Mouse (Mus musculus) CH12.LX (cell line): ENCODE data around the gene Mgat4c. TPM values are rescaled to one million over a fixed set of nuclear protein-coding genes. Genes with fewer than 3 reads are reported as not detected.

Source experiments
- DNase-seq: peaks from one replicate; pipeline ENCODE4 v3.0.0-alpha.2; 2013; ENCODE audit errors: extremely low read depth
- H3K27ac ChIP-seq: 2 replicates; pipeline ENCODE4 v1.5.1; 2012; ENCODE audit warnings: low read depth, mild to moderate bottlenecking, control low read depth, moderate library complexity; ENCODE audit not compliant: insufficient read depth
- H3K27me3 ChIP-seq: replicated peaks from 2 replicates; pipeline ENCODE3; 2012; ENCODE audit warnings: inconsistent platforms
- H3K36me3 ChIP-seq, 2 experiments: replicated peaks in 1 of 2; 2 replicates each; pipeline versions ENCODE3 to v1.6.1; 2012; ENCODE audit warnings: inconsistent platforms in 1 of 2, low read length in 1 of 2, mild to moderate bottlenecking in 1 of 2, mixed read lengths in 1 of 2, moderate library complexity in 1 of 2; ENCODE audit not compliant: control insufficient read depth in 1 of 2, insufficient read depth in 1 of 2
- H3K4me1 ChIP-seq, 2 experiments: 2 replicates each; pipeline ENCODE4 v1.6.1; 2012; ENCODE audit warnings: inconsistent platforms in 1 of 2, moderate library complexity in 1 of 2; ENCODE audit not compliant: insufficient read depth in 2 of 2, control insufficient read depth in 1 of 2
- H3K4me2 ChIP-seq: 2 replicates; pipeline ENCODE4 v1.6.1; 2012; ENCODE audit warnings: low read depth, mild to moderate bottlenecking, control low read depth; ENCODE audit not compliant: poor library complexity, insufficient read depth, severe bottlenecking
- H3K4me3 ChIP-seq, 3 experiments: fragments of 150-350 bp in 1 of 3; sonication (generic) in 1 of 3; replicated peaks in 1 of 3; 2 replicates each; pipeline versions ENCODE3 to v1.5.1; 2011 to 2012; ENCODE audit warnings: low read depth in 2 of 3, low read length in 2 of 3, mild to moderate bottlenecking in 2 of 3, moderate library complexity in 2 of 3, control low read depth in 1 of 3, improper control_type of control experiment in 1 of 3, inconsistent platforms in 1 of 3, mixed read lengths in 1 of 3; ENCODE audit not compliant: poor library complexity in 1 of 3
- H3K79me2 ChIP-seq: replicated peaks from 2 replicates; pipeline ENCODE4 v1.6.1; 2012; ENCODE audit warnings: mild to moderate bottlenecking, moderate library complexity; ENCODE audit not compliant: control insufficient read depth, poor library complexity, insufficient read depth, severe bottlenecking; ENCODE audit errors: extremely low read depth
- H3K9ac ChIP-seq: 2 replicates; pipeline ENCODE4 v1.6.1; 2012; ENCODE audit warnings: low read depth, mild to moderate bottlenecking, control low read depth, moderate library complexity; ENCODE audit not compliant: insufficient read depth
- H3K9me3 ChIP-seq: replicated peaks from 2 replicates; pipeline ENCODE3; 2012; ENCODE audit warnings: low read length, inconsistent platforms, mixed read lengths
- CHD1 ChIP-seq: IDR thresholded peaks from 2 replicates; pipeline ENCODE4 v1.6.1; 2012; ENCODE audit warnings: low read depth, low read length, improper control_type of control experiment, inconsistent platforms
- CHD2 ChIP-seq: IDR thresholded peaks from 2 replicates; pipeline ENCODE4 v1.6.1; 2011; ENCODE audit warnings: low read length, improper control_type of control experiment
- E2F4 ChIP-seq: IDR thresholded peaks from 2 replicates; pipeline ENCODE4 v1.6.1; 2011; ENCODE audit warnings: low read depth, low read length, improper control_type of control experiment; ENCODE audit not compliant: insufficient replicate concordance
- ELF1 ChIP-seq: IDR thresholded peaks from 2 replicates; pipeline ENCODE4 v1.6.1; 2014; ENCODE audit warnings: low read depth, mild to moderate bottlenecking, inconsistent platforms, low read length, improper control_type of control experiment
- EP300 ChIP-seq: IDR thresholded peaks from 2 replicates; pipeline ENCODE4 v1.6.1; 2011; ENCODE audit warnings: low read length, improper control_type of control experiment
- ETS1 ChIP-seq: conservative IDR thresholded peaks from 2 replicates; pipeline ENCODE4 v1.6.1; 2012; ENCODE audit warnings: low read depth, mild to moderate bottlenecking, inconsistent platforms, low read length, improper control_type of control experiment, moderate library complexity
- JUN ChIP-seq: IDR thresholded peaks from 2 replicates; pipeline ENCODE4 v1.6.1; 2011; ENCODE audit warnings: low read depth, mild to moderate bottlenecking, low read length, improper control_type of control experiment, moderate library complexity; ENCODE audit not compliant: insufficient read depth
- KAT2A ChIP-seq: IDR thresholded peaks from 2 replicates; pipeline ENCODE4 v1.6.1; 2012; ENCODE audit warnings: low read length, improper control_type of control experiment, inconsistent platforms; ENCODE audit not compliant: insufficient replicate concordance
- MAX ChIP-seq: IDR thresholded peaks from 2 replicates; pipeline ENCODE4 v1.6.1; 2011; ENCODE audit warnings: low read length, improper control_type of control experiment
- MEF2A ChIP-seq: IDR thresholded peaks from 2 replicates; pipeline ENCODE4 v1.6.1; 2014; ENCODE audit warnings: low read depth, mild to moderate bottlenecking, inconsistent platforms, low read length, improper control_type of control experiment, borderline replicate concordance
- MXI1 ChIP-seq: IDR thresholded peaks from 2 replicates; pipeline ENCODE4 v1.6.1; 2011; ENCODE audit warnings: mild to moderate bottlenecking, low read depth, low read length, improper control_type of control experiment
- NELFE ChIP-seq: IDR thresholded peaks from 2 replicates; pipeline ENCODE4 v1.6.1; 2011; ENCODE audit warnings: low read depth, low read length, improper control_type of control experiment
- NRF1 ChIP-seq: IDR thresholded peaks from 2 replicates; pipeline ENCODE4 v1.6.1; 2014; ENCODE audit warnings: low read depth, mild to moderate bottlenecking, inconsistent platforms, low read length, improper control_type of control experiment, moderate library complexity
- PAX5 ChIP-seq: IDR thresholded peaks from 2 replicates; pipeline ENCODE4 v1.6.1; 2012; ENCODE audit warnings: low read length, inconsistent platforms, mixed read lengths
- POLR2A ChIP-seq: IDR thresholded peaks from 2 replicates; pipeline ENCODE4 v1.6.1; 2011; ENCODE audit warnings: low read depth, mild to moderate bottlenecking, improper control_type of control experiment, low read length
- POLR2AphosphoS2 ChIP-seq: IDR thresholded peaks from 2 replicates; pipeline ENCODE4 v1.6.1; 2011; ENCODE audit warnings: low read depth, low read length, improper control_type of control experiment
- RCOR1 ChIP-seq: conservative IDR thresholded peaks from 2 replicates; pipeline ENCODE4 v1.6.1; 2012; ENCODE audit warnings: low read depth, mild to moderate bottlenecking, inconsistent platforms, low read length, improper control_type of control experiment
- SIN3A ChIP-seq: IDR thresholded peaks from 2 replicates; pipeline ENCODE4 v1.6.1; 2012; ENCODE audit warnings: low read length, improper control_type of control experiment, inconsistent platforms
- SMC3 ChIP-seq: IDR thresholded peaks from 2 replicates; pipeline ENCODE4 v1.6.1; 2011; ENCODE audit warnings: low read depth, low read length, improper control_type of control experiment
- TCF12 ChIP-seq: IDR thresholded peaks from 2 replicates; pipeline ENCODE4 v1.6.1; 2014; ENCODE audit warnings: low read depth, mild to moderate bottlenecking, inconsistent platforms, low read length, improper control_type of control experiment
- USF1 ChIP-seq: IDR thresholded peaks from 2 replicates; pipeline ENCODE4 v1.6.1; 2014; ENCODE audit warnings: low read depth, mild to moderate bottlenecking, inconsistent platforms, low read length, improper control_type of control experiment
- USF2 ChIP-seq: conservative IDR thresholded peaks from 2 replicates; pipeline ENCODE4 v1.6.1; 2011; ENCODE audit warnings: low read depth, low read length, improper control_type of control experiment
- ZKSCAN1 ChIP-seq: IDR thresholded peaks from 2 replicates; pipeline ENCODE4 v1.6.1; 2012; ENCODE audit warnings: low read depth, inconsistent platforms, low read length, improper control_type of control experiment, borderline replicate concordance
- ZNF384 ChIP-seq: IDR thresholded peaks from 2 replicates; pipeline ENCODE4 v1.6.1; 2012; ENCODE audit warnings: low read depth, low read length, improper control_type of control experiment, inconsistent platforms
- dilution Hi-C: fragments of 300-500 bp; cut with MboI; formaldehyde crosslinking; loops from 2 replicates; pipeline ENCODE4 v1.14.3; 2020; ENCODE audit warnings: low sequenced_read_pairs; ENCODE audit not compliant: extremely low pct_unique_long_range_greater_than_20kb, extremely low pct_ligation_motif_present
- in situ Hi-C: fragments of 300-500 bp; cut with MboI; formaldehyde crosslinking; loops from 3 replicates; pipeline ENCODE4 v1.14.3; 2019; ENCODE audit warnings: low sequenced_read_pairs, low pct_ligation_motif_present, low pct_unique_long_range_greater_than_20kb, mixed read lengths
- polyA plus RNA-seq: library from polyadenylated mRNA; unstranded; fragments of >175 nt; gene quantifications from 2 replicates; pipeline ENCODE4 v1.2.1, GENCODE M21; 2012; ENCODE audit warnings: low read depth; ENCODE audit not compliant: insufficient read length
- total RNA-seq, 2 experiments: library from RNA; depleted of rRNA; stranded (reverse); fragments of 300-350 nt in 1 of 2; fragments of >200 nt in 1 of 2; gene quantifications; 2 replicates each; pipeline ENCODE4 v1.2.3; 2012 to 2014

Mgat4c gene
- total and polyA plus RNA-seq, 3 experiments = not detected

- no peak overlapping the region for H3K27ac ChIP-seq
- dilution Hi-C loops = no loop called here
These were observed 477.5 kb downstream of the Mgat4c start for GRCm38 (mm10) chr10:102158809-102159208.

GRCm38 (mm10) chr10:102184726-102185125 lies 503.4 kb downstream of the Mgat4c start:
- in situ Hi-C loops = no loop called here
- H3K4me2 ChIP-seq = no peak overlapping the region
- H3K79me2 ChIP-seq = no peaks in the 10 kb centered on the region
- H3K27ac ChIP-seq = no peak overlapping the region
- H3K27me3 ChIP-seq = no peaks in the 10 kb centered on the region
- no peaks in the 10 kb centered on the region for H3K36me3 ChIP-seq
- dilution Hi-C loops = no loop called here
- no peak for DNase-seq
- H3K4me3 ChIP-seq = no peak overlapping the region
- H3K9me3 ChIP-seq = peaks cover 20% of the 10 kb centered on the region
- H3K4me1 ChIP-seq = no peaks in the 10 kb centered on the region
- no peak overlapping the region for H3K9ac ChIP-seq
- no peak for TF ChIP-seq ZKSCAN1
- no peak for TF ChIP-seq POLR2A
- TF ChIP-seq SMC3 = no peak
- TF ChIP-seq MAX = no peak
- TF ChIP-seq PAX5 = no peak
- no peak for TF ChIP-seq USF1

More at GRCm38 (mm10) chr10:102158809-102159208, 477.5 kb downstream of the Mgat4c start:
- Histone ChIP-seq H3K4me3 (no peak overlapping the region), H3K4me1 (no peaks in the 10 kb centered on the region), H3K36me3 (no peaks in the 10 kb centered on the region), H3K9me3 (peaks cover 21% of the 10 kb centered on the region), H3K4me2 (no peak overlapping the region), H3K27me3 (no peaks in the 10 kb centered on the region), H3K9ac (no peak overlapping the region), H3K79me2 (no peaks in the 10 kb centered on the region)
- in situ Hi-C loops = no loop called here
- TF ChIP-seq JUN = no peak
- TF ChIP-seq NELFE = no peak
- TF ChIP-seq RCOR1 = no peak
- TF ChIP-seq CHD1 = no peak
- TF ChIP-seq NRF1 = no peak
- no peak for TF ChIP-seq SIN3A
- no peak for TF ChIP-seq POLR2A
- TF ChIP-seq TCF12 = no peak
- TF ChIP-seq ELF1 = no peak
- no peak for TF ChIP-seq POLR2AphosphoS2
- no peak for TF ChIP-seq ETS1
- no peak for DNase-seq

GRCm38 (mm10) chr10:102191646-102192045 lies 510.4 kb downstream of the Mgat4c start:
- in situ Hi-C loops (no loop called here), dilution Hi-C loops (no loop called here)
- DNase-seq = no peak
- Histone ChIP-seq H3K27ac (no peak overlapping the region), H3K36me3 (no peaks in the 10 kb centered on the region), H3K9me3 (peaks cover 17% of the 10 kb centered on the region), H3K4me1 (no peaks in the 10 kb centered on the region), H3K4me3 (no peak overlapping the region), H3K79me2 (no peaks in the 10 kb centered on the region), H3K9ac (no peak overlapping the region), H3K4me2 (no peak overlapping the region), H3K27me3 (no peaks in the 10 kb centered on the region)
- TF ChIP-seq E2F4 = no peak
- TF ChIP-seq RCOR1 = no peak
- TF ChIP-seq CHD2 = no peak
- TF ChIP-seq KAT2A = no peak
- TF ChIP-seq POLR2A = no peak
- TF ChIP-seq EP300 = no peak
- no peak for TF ChIP-seq ZNF384
- TF ChIP-seq ZKSCAN1 = no peak
- TF ChIP-seq SIN3A = no peak
- no peak for TF ChIP-seq USF2
- no peak for TF ChIP-seq MEF2A
- no peak for TF ChIP-seq NELFE
- no peak for TF ChIP-seq MXI1
